Mouse (Mus musculus) cortical plate, adult 2 months (tissue): ENCODE data around the gene Pdia3. TPM values are rescaled to one million over a fixed set of nuclear protein-coding genes. Genes with fewer than 3 reads are reported as not detected.
A peak's percentile ranks its signal among the peaks of the same experiment; 100 is the strongest.

ENCODE experiments used
- H3K27ac ChIP-seq: fragments of 200-500 bp; 2 replicates; pipeline ENCODE4 v1.5.1; 2012; ENCODE audit warnings: low read length, control low read depth, inconsistent platforms; ENCODE audit not compliant: insufficient read depth
- H3K4me1 ChIP-seq: fragments of 200-500 bp; 2 replicates; pipeline ENCODE4 v1.6.1; 2011; ENCODE audit warnings: low read length; ENCODE audit not compliant: control insufficient read depth, insufficient read depth
- H3K4me3 ChIP-seq: fragments of 200-500 bp; 2 replicates; pipeline ENCODE4 v1.5.1; 2011; ENCODE audit warnings: mild to moderate bottlenecking, low read length, control low read depth; ENCODE audit not compliant: insufficient read depth
- CTCF ChIP-seq: fragments of 200-500 bp; IDR thresholded peaks from 2 replicates; pipeline ENCODE4 v1.5.1; 2011; ENCODE audit warnings: mild to moderate bottlenecking, control low read depth, low read length; ENCODE audit not compliant: insufficient read depth; ENCODE audit errors: extremely low read depth
- POLR2A ChIP-seq: fragments of 200-500 bp; IDR thresholded peaks from 2 replicates; pipeline ENCODE4 v1.6.1; 2011; ENCODE audit warnings: mild to moderate bottlenecking, low read length, control low read depth; ENCODE audit not compliant: insufficient read depth; ENCODE audit errors: extremely low read depth
- polyA plus RNA-seq: library from polyadenylated mRNA; depleted of rRNA; stranded (reverse); fragments of >200 nt; gene quantifications from 2 replicates; pipeline ENCODE4 v1.2.3, GENCODE M21; 2012

The Pdia3 gene
- polyA plus RNA-seq, 1 experiment: 106 TPM

GRCm38 (mm10) chr2:121441800-121442199 lies 28.2 kb downstream of the Pdia3 start:
- TF ChIP-seq POLR2A (no peak), CTCF (no peak)
- Histone ChIP-seq H3K4me3 (no peak overlapping the region), H3K27ac (no peak overlapping the region), H3K4me1 (no peaks in the 10 kb centered on the region)

- Histone ChIP-seq H3K27ac (no peak overlapping the region), H3K4me1 (no peaks in the 10 kb centered on the region), H3K4me3 (0 out of 2 replicates have a peak overlapping the region, but pooled peaks have one; percentile 4)
- TF ChIP-seq CTCF (no peak), POLR2A (no peak)
Measured at GRCm38 (mm10) chr2:121442259-121443067, 28.9 kb downstream of the Pdia3 start.

GRCm38 (mm10) chr2:121443068-121443349 lies 29.4 kb downstream of the Pdia3 start:
- 0 out of 2 replicates have a peak overlapping the region, but pooled peaks have one; percentile 4 for H3K4me3 ChIP-seq
- no peak for TF ChIP-seq CTCF
- no peak for TF ChIP-seq POLR2A
- no peaks in the 10 kb centered on the region for H3K4me1 ChIP-seq
- no peak overlapping the region for H3K27ac ChIP-seq

- H3K27ac ChIP-seq: no peak within 1 kb of the TSS
- H3K4me1 ChIP-seq: no peaks in the 10 kb centered on the region
- H3K4me3 ChIP-seq: no peak within 1 kb of the TSS
- no peak for TF ChIP-seq CTCF
- no peak for TF ChIP-seq POLR2A
Measured at GRCm38 (mm10) chr2:121444178-121444577, 30.6 kb downstream of the Pdia3 start, which contains the start of gene Ell3. Ell3 (minus strand) TSS chr2:121444278.

- Histone ChIP-seq H3K4me1 (no peaks in the 10 kb centered on the region), H3K4me3 (no peak overlapping the region), H3K27ac (no peak overlapping the region)
- TF ChIP-seq POLR2A: no peak
- no peak for TF ChIP-seq CTCF
Measured at GRCm38 (mm10) chr2:121445117-121445516, 31.5 kb downstream of the Pdia3 start.

GRCm38 (mm10) chr2:121446506-121446905 lies 32.9 kb downstream of the Pdia3 start:
- no peak overlapping the region for H3K4me3 ChIP-seq
- TF ChIP-seq CTCF (no peak), POLR2A (no peak)
- no peaks in the 10 kb centered on the region for H3K4me1 ChIP-seq
- H3K27ac ChIP-seq: no peak overlapping the region

- TF ChIP-seq POLR2A (no peak), CTCF (no peak)
- Histone ChIP-seq H3K27ac (no peak overlapping the region), H3K4me3 (no peak overlapping the region), H3K4me1 (no peaks in the 10 kb centered on the region)
Measured at GRCm38 (mm10) chr2:121447006-121447405, 33.4 kb downstream of the Pdia3 start.

- peaks cover 1% of the 10 kb centered on the region; the same call in 1 of the 2 replicates for H3K4me1 ChIP-seq
- peak overlapping the region; percentile 64; the same call in 1 of the 2 replicates for H3K4me3 ChIP-seq
- TF ChIP-seq CTCF: peak; percentile 14; the same call in 1 of the 2 replicates
- TF ChIP-seq POLR2A: no peak
- H3K27ac ChIP-seq: peak overlapping the region; percentile 90
Measured at GRCm38 (mm10) chr2:121448136-121448535, 34.6 kb downstream of the Pdia3 start.

GRCm38 (mm10) chr2:121448739-121449535 lies 35.4 kb downstream of the Pdia3 start, which contains the start of gene Serf2:
Serf2 (plus strand) TSS chr2:121449195.
- TF ChIP-seq CTCF (no peak), POLR2A (peak; percentile 95)
- Histone ChIP-seq H3K4me1 (peaks cover 1% of the 10 kb centered on the region; the same call in 1 of the 2 replicates), H3K4me3 (peak within 1 kb of the TSS; percentile 64), H3K27ac (peak within 1 kb of the TSS; percentile 94)

- H3K27ac ChIP-seq: peak overlapping the region; percentile 94
- H3K4me1 ChIP-seq: peaks cover 1% of the 10 kb centered on the region; the same call in 1 of the 2 replicates
- no peak for TF ChIP-seq CTCF
- no peak for TF ChIP-seq POLR2A
- H3K4me3 ChIP-seq: peak overlapping the region; percentile 64
Measured at GRCm38 (mm10) chr2:121449545-121450011, 36.0 kb downstream of the Pdia3 start.

GRCm38 (mm10) chr2:121450093-121450492 lies 36.5 kb downstream of the Pdia3 start:
- H3K4me1 ChIP-seq: peaks cover 1% of the 10 kb centered on the region; the same call in 1 of the 2 replicates
- TF ChIP-seq CTCF (no peak), POLR2A (no peak)
- H3K27ac ChIP-seq: no peak overlapping the region
- H3K4me3 ChIP-seq: peak overlapping the region; percentile 64
